Mouse (Mus musculus) heart, embryonic 14.5 days (tissue): ENCODE results near the gene Tmcc3. TPM values are rescaled to one million over a fixed set of nuclear protein-coding genes. Genes with fewer than 3 reads are reported as not detected.
A peak's percentile ranks its signal among the peaks of the same experiment; 100 is the strongest.

Experiments used
- ATAC-seq: fragments of 200-750 bp; cut with Nextera tagmentation; 2 replicates; pipeline ENCODE4 v1.8.0; 2017; ENCODE audit warnings: low read depth, moderate TSS enrichment; ENCODE audit not compliant: insufficient number of reproducible peaks, insufficient read depth, low FRiP score
- H3K27ac ChIP-seq, 2 experiments: fragments of 200-500 bp in 1 of 2; fragments of 300-500 bp in 1 of 2; sonication (generic) in 1 of 2; replicated peaks in 1 of 2; 2 replicates each; pipeline ENCODE4 v1.5.1; 2012 to 2014; ENCODE audit warnings: low read depth in 2 of 2, low read length in 2 of 2, control low read depth in 1 of 2, mild to moderate bottlenecking in 1 of 2, mixed read lengths in 1 of 2; ENCODE audit not compliant: control insufficient read depth in 1 of 2, insufficient read depth in 1 of 2
- H3K27me3 ChIP-seq: fragments of 300-500 bp; sonication (generic); 2 replicates; pipeline ENCODE4 v1.6.1; 2014; ENCODE audit warnings: mild to moderate bottlenecking, low read length, control low read depth; ENCODE audit not compliant: control insufficient read depth, insufficient read depth
- H3K36me3 ChIP-seq: fragments of 300-500 bp; sonication (generic); 2 replicates; pipeline ENCODE4 v1.6.1; 2014; ENCODE audit warnings: mild to moderate bottlenecking, control low read depth, low read length, mixed read lengths; ENCODE audit not compliant: control insufficient read depth, insufficient read depth
- H3K4me1 ChIP-seq, 2 experiments: fragments of 200-500 bp in 1 of 2; fragments of 300-500 bp in 1 of 2; sonication (generic) in 1 of 2; 2 replicates each; pipeline ENCODE4 v1.6.1; 2012 to 2014; ENCODE audit warnings: low read length in 2 of 2, control low read depth in 1 of 2, mixed read lengths in 1 of 2; ENCODE audit not compliant: control insufficient read depth in 2 of 2, insufficient read depth in 2 of 2
- H3K4me2 ChIP-seq: fragments of 300-500 bp; sonication (generic); 2 replicates; pipeline ENCODE4 v1.6.1; 2014; ENCODE audit warnings: mild to moderate bottlenecking, low read length
- H3K4me3 ChIP-seq, 2 experiments: fragments of 200-500 bp in 1 of 2; fragments of 300-500 bp in 1 of 2; sonication (generic) in 1 of 2; 2 replicates each; pipeline ENCODE4 v1.5.1; 2012 to 2014; ENCODE audit warnings: low read length in 2 of 2, mild to moderate bottlenecking in 2 of 2, control low read depth in 1 of 2, low read depth in 1 of 2, moderate library complexity in 1 of 2; ENCODE audit not compliant: control insufficient read depth in 1 of 2, insufficient read depth in 1 of 2
- H3K9ac ChIP-seq: fragments of 300-500 bp; sonication (generic); 2 replicates; pipeline ENCODE4 v1.6.1; 2014; ENCODE audit warnings: mild to moderate bottlenecking, low read length
- H3K9me3 ChIP-seq: fragments of 300-500 bp; sonication (generic); 2 replicates; pipeline ENCODE4 v1.6.1; 2016; ENCODE audit warnings: low read length, control low read depth; ENCODE audit not compliant: control insufficient read depth
- WGBS: fragments of 180-500 bp; shearing (Covaris S2); extraction: QIAGEN DNeasy Blood & Tissue Kit; methylation state at CpG from one replicate; pipeline ENCODE4 v1.1.7; 2014; 5-methylcytosine and 5-hydroxymethylcytosine counted together
- polyA plus RNA-seq: library from polyadenylated mRNA; unstranded; fragments of >200 nt; fragmentation: Nextera tagmentation; extraction: Ambion mirVana; gene quantifications from 2 replicates; pipeline ENCODE4 v1.2.1, GENCODE M21; 2014

Gene Tmcc3
- polyA plus RNA-seq, 1 experiment from 2014 or later, result 9.6 TPM

- H3K36me3 ChIP-seq, result no peaks in the 10 kb centered on the region
- H3K4me1 ChIP-seq, result peaks cover 2 to 5% of the 10 kb centered on the region in 2 experiments; a peak in 3 of 4 replicates
- no peak overlapping the region for H3K27ac ChIP-seq
- WGBS, result 63% methylated on average over 6 of the region's 6 CpGs
- H3K9ac ChIP-seq, result no peak overlapping the region
- H3K4me3 ChIP-seq, result no peak overlapping the region
- no peaks in the 10 kb centered on the region for H3K9me3 ChIP-seq
- H3K4me2 ChIP-seq, result no peak overlapping the region
- no peak for ATAC-seq
- H3K27me3 ChIP-seq, result no peaks in the 10 kb centered on the region
Observed at GRCm38 (mm10) chr10:94409661-94410060, 97.9 kb downstream of the Tmcc3 start.

GRCm38 (mm10) chr10:94411594-94411993 lies 99.8 kb downstream of the Tmcc3 start:
- WGBS, result 83% methylated on average over 9 of the region's 9 CpGs
- no peak for ATAC-seq

GRCm38 (mm10) chr10:94413770-94414651 lies 102.3 kb downstream of the Tmcc3 start:
- 59% methylated on average over 8 of the region's 8 CpGs for WGBS
- Histone ChIP-seq H3K27ac (no peak overlapping the region), H3K9ac (no peak overlapping the region), H3K4me1 (peaks cover 6 to 8% of the 10 kb centered on the region in 2 experiments), H3K36me3 (no peaks in the 10 kb centered on the region), H3K9me3 (no peaks in the 10 kb centered on the region), H3K4me2 (no peak overlapping the region), H3K27me3 (no peaks in the 10 kb centered on the region), H3K4me3 (no peak overlapping the region)
- ATAC-seq, result no peak

More at GRCm38 (mm10) chr10:94411594-94411993, 99.8 kb downstream of the Tmcc3 start:
- no peak overlapping the region for H3K4me3 ChIP-seq
- no peaks in the 10 kb centered on the region for H3K36me3 ChIP-seq
- no peak overlapping the region for H3K27ac ChIP-seq
- H3K27me3 ChIP-seq, result no peaks in the 10 kb centered on the region
- peaks cover 7 to 9% of the 10 kb centered on the region in 2 experiments for H3K4me1 ChIP-seq
- H3K9ac ChIP-seq, result no peak overlapping the region
- no peaks in the 10 kb centered on the region for H3K9me3 ChIP-seq
- H3K4me2 ChIP-seq, result no peak overlapping the region

- WGBS, result 46% methylated on average over 22 of the region's 22 CpGs
- no peak overlapping the region for H3K4me3 ChIP-seq
- no peaks in the 10 kb centered on the region for H3K9me3 ChIP-seq
- no peaks in the 10 kb centered on the region for H3K27me3 ChIP-seq
- H3K9ac ChIP-seq, result no peak overlapping the region
- H3K36me3 ChIP-seq, result no peaks in the 10 kb centered on the region
- ATAC-seq, result no peak
- H3K27ac ChIP-seq, result no peak overlapping the region
- peaks cover 3 to 6% of the 10 kb centered on the region in 2 experiments; a peak in 3 of 4 replicates for H3K4me1 ChIP-seq
- H3K4me2 ChIP-seq, result peak overlapping the region; percentile 14
Observed at GRCm38 (mm10) chr10:94415950-94416844, 104.4 kb downstream of the Tmcc3 start.

GRCm38 (mm10) chr10:94417643-94418042 lies 105.9 kb downstream of the Tmcc3 start:
- H3K36me3 ChIP-seq, result no peaks in the 10 kb centered on the region
- peaks cover 3 to 6% of the 10 kb centered on the region in 2 experiments; a peak in 3 of 4 replicates for H3K4me1 ChIP-seq
- H3K9ac ChIP-seq, result no peak overlapping the region
- H3K9me3 ChIP-seq, result no peaks in the 10 kb centered on the region
- WGBS, result 79% methylated on average over 4 of the region's 4 CpGs
- no peaks in the 10 kb centered on the region for H3K27me3 ChIP-seq
- H3K4me2 ChIP-seq, result no peak overlapping the region
- H3K4me3 ChIP-seq, result no peak overlapping the region
- ATAC-seq, result no peak
- no peak overlapping the region for H3K27ac ChIP-seq

GRCm38 (mm10) chr10:94426000-94426920 lies 114.5 kb downstream of the Tmcc3 start:
- no peaks in the 10 kb centered on the region for H3K36me3 ChIP-seq
- no peak overlapping the region for H3K4me3 ChIP-seq
- no peak overlapping the region for H3K9ac ChIP-seq
- no peaks in the 10 kb centered on the region for H3K9me3 ChIP-seq
- ATAC-seq, result peak; percentile 88
- 0 out of 2 replicates have a peak overlapping the region, but pooled peaks have one; percentile 1 for H3K4me2 ChIP-seq
- 43% methylated on average over 12 of the region's 12 CpGs for WGBS
- H3K4me1 ChIP-seq, result peaks cover 3% of the 10 kb centered on the region in 2 experiments; a peak in 1 of 4 replicates
- no peaks in the 10 kb centered on the region for H3K27me3 ChIP-seq
- H3K27ac ChIP-seq, result peak overlapping the region; percentile 24 to 39; a peak in 3 of 4 replicates
